Comparison of ENCODE assay signal across 9 mouse cellular contexts in genomic region chr7:98962547-98963311, GRCm38 (mm10).
DNase-seq lines count a peak whose midpoint lies in the region; ATAC-seq and TF ChIP-seq lines count a peak whose summit lies in the region.
"Had no signal": no experiment of that assay in that cellular context is flagged by ENCODE, and none has a peak within 500 bp of the region (broad histone marks: within the 10 kb centered on the region; RNA-seq: fewer than 3 reads in every experiment).

No protein-coding gene starts in this region.

- H3K4me3 ChIP-seq in C2C12 (ENCODE audit: insufficient read depth, poor library complexity, severe bottlenecking), result no peak overlapping the region
- H3K4me3 ChIP-seq in embryonic facial prominence, embryonic 11.5 days (ENCODE audit: low read depth, low read length), result no peak overlapping the region
- H3K4me3 ChIP-seq in kidney, adult 2 months (ENCODE audit: insufficient read depth, low read depth, low read length), result no peak overlapping the region
- H3K4me3 ChIP-seq in midbrain, postnatal 0 days (ENCODE audit: low read depth, low read length), result no peak overlapping the region
- no peak overlapping the region for H3K4me3 ChIP-seq in spleen, adult 2 months (ENCODE audit: extremely low read depth, insufficient read depth, insufficient read length)
- H3K4me3 ChIP-seq: erythroblast, embryonic 14.5 days had no signal

- no peaks in the 10 kb centered on the region; the same call in 1 of the 2 replicates for H3K4me1 ChIP-seq in embryonic facial prominence, embryonic 11.5 days (ENCODE audit: control insufficient read depth, insufficient read depth, low read length)
- H3K4me1 ChIP-seq in kidney, adult 2 months (ENCODE audit: control insufficient read depth, insufficient read depth, low read length), result no peaks in the 10 kb centered on the region
- H3K4me1 ChIP-seq in midbrain, postnatal 0 days (ENCODE audit: insufficient read depth, low read length), result no peaks in the 10 kb centered on the region
- H3K4me1 ChIP-seq in spleen, adult 2 months (ENCODE audit: control insufficient read depth, insufficient read depth, insufficient read length), result no peaks in the 10 kb centered on the region

- H3K36me3 ChIP-seq in C2C12 (ENCODE audit: control insufficient read depth, insufficient read depth), result no peaks in the 10 kb centered on the region
- H3K36me3 ChIP-seq in embryonic facial prominence, embryonic 11.5 days (replicated peaks; ENCODE audit: control insufficient read depth, insufficient read depth, low read depth, low read length), result no peaks in the 10 kb centered on the region
- H3K36me3 ChIP-seq in kidney, adult 2 months (ENCODE audit: control insufficient read depth, insufficient read depth, low read length), result no peaks in the 10 kb centered on the region
- no peaks in the 10 kb centered on the region for H3K36me3 ChIP-seq in midbrain, postnatal 0 days (ENCODE audit: insufficient read depth, low read length)
- H3K36me3 ChIP-seq in spleen, adult 2 months (ENCODE audit: control insufficient read depth, insufficient read depth, low read length), result peaks cover 6% of the 10 kb centered on the region

- peak; percentile 29; the same call in 1 of the 2 replicates for ATAC-seq in embryonic facial prominence, embryonic 11.5 days (replicated peaks; ENCODE audit: insufficient number of reproducible peaks, low FRiP score, low TSS enrichment, low read depth)
- peak; percentile 73 for ATAC-seq in midbrain, postnatal 0 days (ENCODE audit: low FRiP score)

- no peaks in the 10 kb centered on the region for H3K9me3 ChIP-seq in embryonic facial prominence, embryonic 11.5 days (replicated peaks; ENCODE audit: control insufficient read depth, low read length)
- no peaks in the 10 kb centered on the region for H3K9me3 ChIP-seq in midbrain, postnatal 0 days (ENCODE audit: low read length)

- H3K79me2 ChIP-seq in C2C12 (ENCODE audit: control insufficient read depth, insufficient read depth), result no peaks in the 10 kb centered on the region

- H3K79me3 ChIP-seq in C2C12 (ENCODE audit: low read depth), result no peaks in the 10 kb centered on the region

- DNase-seq in adrenal gland, postnatal 25 days, result peak; percentile 69
- peak; percentile 85 for DNase-seq in embryonic facial prominence, embryonic 11.5 days (ENCODE audit: low spot score)
- peak; percentile 56 for DNase-seq in heart, adult 8-10 months (ENCODE audit: low spot score)
- peak; percentile 66 for DNase-seq in kidney, adult 2 months
- DNase-seq in liver, result peak; percentile 71
- DNase-seq in midbrain, postnatal 0 days (ENCODE audit: low spot score), result peak; percentile 81
- DNase-seq in spleen, adult 2 months (ENCODE audit: low read depth in 1 of 2, low spot score in 2 of 2), result peak; percentile 32 to 45

- no peak overlapping the region for H3K9ac ChIP-seq in embryonic facial prominence, embryonic 11.5 days (replicated peaks; ENCODE audit: low read length)
- H3K9ac ChIP-seq in midbrain, postnatal 0 days (replicated peaks; ENCODE audit: low read length, poor library complexity, severe bottlenecking), result no peak overlapping the region

- no peak overlapping the region for H3ac ChIP-seq in C2C12 (ENCODE audit: control insufficient read depth, insufficient read length, low read depth)

- peak; percentile 74 for TF ChIP-seq CTCF in C2C12 (IDR thresholded peaks at IDR 0.05; ENCODE audit: control insufficient read depth, insufficient read depth, insufficient read length)
- TF ChIP-seq CTCF in kidney, adult 2 months (conservative IDR thresholded peaks at IDR 0.05; ENCODE audit: insufficient read depth, insufficient read length, low read depth, low read length), result peak; percentile 94
- TF ChIP-seq CTCF in midbrain, postnatal 0 days (IDR thresholded peaks at IDR 0.05), result peak; percentile 81
- TF ChIP-seq CTCF in spleen, adult 2 months (IDR thresholded peaks at IDR 0.05; ENCODE audit: extremely low read depth, insufficient read depth, insufficient read length, insufficient replicate concordance), result peak; percentile 89

- no peak overlapping the region for H3K4me2 ChIP-seq in embryonic facial prominence, embryonic 11.5 days (ENCODE audit: low read depth, low read length)
- H3K4me2 ChIP-seq in midbrain, postnatal 0 days (ENCODE audit: low read depth, low read length, poor library complexity, severe bottlenecking), result no peak overlapping the region

- no peak for TF ChIP-seq POLR2A in kidney, adult 2 months (IDR thresholded peaks at IDR 0.05; ENCODE audit: low read depth, low read length)
- no peak for TF ChIP-seq POLR2A in spleen, adult 2 months (IDR thresholded peaks at IDR 0.05; ENCODE audit: low read depth, low read length)

- H3K27ac ChIP-seq in embryonic facial prominence, embryonic 11.5 days (replicated peaks; ENCODE audit: low read depth, low read length), result no peak overlapping the region
- H3K27ac ChIP-seq in kidney, adult 2 months (ENCODE audit: insufficient read depth, low read depth, low read length), result no peak overlapping the region
- no peak overlapping the region for H3K27ac ChIP-seq in midbrain, postnatal 0 days (ENCODE audit: low read depth, low read length)
- no peak overlapping the region for H3K27ac ChIP-seq in spleen, adult 2 months (ENCODE audit: insufficient read depth, low read length)

- H3K27me3 ChIP-seq in C2C12 (ENCODE audit: control insufficient read depth, insufficient read depth, insufficient read length), result no peaks in the 10 kb centered on the region
- no peaks in the 10 kb centered on the region for H3K27me3 ChIP-seq in embryonic facial prominence, embryonic 11.5 days (ENCODE audit: control insufficient read depth, insufficient read depth, low read length)
- H3K27me3 ChIP-seq in kidney, adult 2 months (replicated peaks; ENCODE audit: control insufficient read depth, insufficient read depth, low read length), result no peaks in the 10 kb centered on the region
- no peaks in the 10 kb centered on the region for H3K27me3 ChIP-seq in midbrain, postnatal 0 days (ENCODE audit: insufficient read depth, low read length)
- H3K27me3 ChIP-seq in spleen, adult 2 months (ENCODE audit: control insufficient read depth, insufficient read depth, low read length), result no peaks in the 10 kb centered on the region

- 47% methylated on average over 12 of the region's 13 CpGs for WGBS in embryonic facial prominence, embryonic 11.5 days
- WGBS in kidney, adult 2 months, result 43% methylated on average over 13 of the region's 13 CpGs
- WGBS in midbrain, postnatal 0 days, result 51% methylated on average over 10 of the region's 13 CpGs
- WGBS in spleen, adult 2 months, result 52% methylated on average over 13 of the region's 13 CpGs

TF ChIP-seq in C2C12, 6 proteins besides CTCF, POLR2A, EP300 and RAD21:
- TF ChIP-seq MAX (IDR thresholded peaks at IDR 0.05), result peak; percentile 18
- no peak for TF ChIP-seq MYOD1 (IDR thresholded peaks at IDR 0.05; ENCODE audit: control insufficient read depth, insufficient read length, low read depth)
- TF ChIP-seq USF1 (IDR thresholded peaks at IDR 0.05; ENCODE audit: low read depth), result no peak
- TF ChIP-seq CEBPB (IDR thresholded peaks at IDR 0.05; ENCODE audit: low read depth), result no peak
- no peak for TF ChIP-seq MYOG (IDR thresholded peaks at IDR 0.05; ENCODE audit: control insufficient read depth, extremely low read depth, insufficient read length)
TF ChIP-seq in C2C12: peak in this region for 1.
